Mouse (Mus musculus) embryonic fibroblast, embryonic 13.5 days (primary cell): ENCODE measurements around the gene Otulinl.

Experiments
- CTCF ChIP-seq: IDR thresholded peaks from 2 replicates; pipeline ENCODE4 v1.5.1; 2011; ENCODE audit warnings: mild to moderate bottlenecking, control low read depth, low read length, moderate library complexity, borderline replicate concordance; ENCODE audit not compliant: insufficient read depth
- POLR2A ChIP-seq: IDR thresholded peaks from 2 replicates; pipeline ENCODE4 v1.6.1; 2011; ENCODE audit warnings: low read depth, mild to moderate bottlenecking, control low read depth, low read length, moderate library complexity

DNA sequence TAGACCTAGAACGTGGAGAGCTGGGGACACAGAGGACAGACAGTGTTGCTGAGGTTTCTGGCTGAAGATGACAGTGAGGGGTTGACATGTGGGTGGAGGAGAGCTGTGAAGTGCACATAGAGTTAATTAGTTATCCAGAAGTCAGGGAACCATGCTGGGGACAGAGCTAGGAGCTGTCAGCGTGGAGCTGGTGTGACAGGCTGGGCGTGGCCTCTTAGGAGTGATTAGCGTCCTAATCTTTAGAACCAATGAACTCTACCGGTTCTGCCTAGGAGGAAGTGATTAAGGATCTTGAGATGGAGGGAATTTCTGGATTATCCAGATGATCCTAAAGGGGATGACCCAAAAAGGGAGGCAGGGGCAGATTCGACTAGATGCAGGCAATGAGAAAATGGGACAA lies 42.4 kb upstream of the Otulinl start:
- TF ChIP-seq CTCF (no peak), POLR2A (no peak)
